Mouse (Mus musculus) hematopoietic stem cell, adult 5-6 weeks (primary cell): ENCODE data around the gene Tigd3. TPM values are rescaled to one million over a fixed set of nuclear protein-coding genes. Genes with fewer than 3 reads are reported as not detected.

Source experiments
- ATAC-seq, 2 experiments: fragments of 125-278 bp in 1 of 2; replicated peaks in 1 of 2; 2 replicates each; pipeline ENCODE4 v1.8.0; 2016 to 2017; ENCODE audit warnings: inconsistent platforms in 2 of 2, mild to moderate bottlenecking in 2 of 2, moderate number of reproducible peaks in 2 of 2, low read depth in 1 of 2, moderate TSS enrichment in 1 of 2; ENCODE audit not compliant: low FRiP score in 2 of 2, poor library complexity in 2 of 2, severe bottlenecking in 2 of 2, insufficient read depth in 1 of 2, low TSS enrichment in 1 of 2
- total RNA-seq: library from RNA; stranded (forward); fragments of 172-1452, 232-1000 nt; gene quantifications from 2 replicates; pipeline ENCODE4 v1.2.3, GENCODE M21; 2017

The Tigd3 gene
- total RNA-seq, 1 experiment from 2014 or later: 2.6 TPM

- ATAC-seq: no peak
Measured at GRCm38 (mm10) chr19:5843781-5844691, 49.9 kb downstream of the Tigd3 start.

- ATAC-seq: no peak
Measured at GRCm38 (mm10) chr19:5842785-5843730, 50.9 kb downstream of the Tigd3 start.

GRCm38 (mm10) chr19:5841999-5842784 lies 51.8 kb downstream of the Tigd3 start:
- no peak for ATAC-seq

- no peak for ATAC-seq
Measured at GRCm38 (mm10) chr19:5841389-5841946, 52.5 kb downstream of the Tigd3 start.

Other genes with a start within 250 kb of the Tigd3 start
- gene Sipa1, start 230.4 kb downstream of the Tigd3 start, total RNA-seq: 33.0 and 33.8 TPM in 2 replicates
- 23.9 and 34.3 TPM in 2 replicates for gene Map3k11, start 205.4 kb downstream of the Tigd3 start, total RNA-seq
- gene Pcnx3, start 205.2 kb downstream of the Tigd3 start, total RNA-seq: 21.0 and 21.2 TPM in 2 replicates
- 0.75 TPM in 1 of 2 replicates, not detected in the other for gene Kcnk7, start 189.8 kb downstream of the Tigd3 start, total RNA-seq
- gene Ehbp1l1, start 167.8 kb downstream of the Tigd3 start, total RNA-seq: 29.5 and 51.2 TPM in 2 replicates
- 22.8 and 27.0 TPM in 2 replicates for gene Fam89b, start 164.5 kb downstream of the Tigd3 start, total RNA-seq
- 23.5 and 46.0 TPM in 2 replicates for gene Ltbp3, start 153.2 kb downstream of the Tigd3 start, total RNA-seq
- 22.5 and 30.9 TPM in 2 replicates for gene Scyl1, start 122.7 kb downstream of the Tigd3 start, total RNA-seq
- gene Frmd8, start 18.9 kb downstream of the Tigd3 start, total RNA-seq: 26.4 and 31.8 TPM in 2 replicates
- gene Slc25a45, start 16.3 kb downstream of the Tigd3 start, total RNA-seq: 48.1 and 60.3 TPM in 2 replicates
- gene Dpf2, start 18.9 kb upstream of the Tigd3 start, total RNA-seq: 121 and 154 TPM in 2 replicates
- gene Cdc42ep2, start 30.7 kb upstream of the Tigd3 start, total RNA-seq: 0.25 TPM in 1 of 2 replicates, not detected in the other
- 39.6 and 68.5 TPM in 2 replicates for gene Pola2, start 70.1 kb upstream of the Tigd3 start, total RNA-seq
- gene Slc22a20, start 92.0 kb upstream of the Tigd3 start, total RNA-seq: not detected in 2 replicates
- gene Capn1, start 121.7 kb upstream of the Tigd3 start, total RNA-seq: 32.4 and 37.5 TPM in 2 replicates
- gene Syvn1, start 152.4 kb upstream of the Tigd3 start, total RNA-seq: 7.0 and 9.4 TPM in 2 replicates
- gene Mrpl49, start 163.6 kb upstream of the Tigd3 start, total RNA-seq: 37.0 and 38.9 TPM in 2 replicates
- 1,306 and 2,041 TPM in 2 replicates for gene Fau, start 163.7 kb upstream of the Tigd3 start, total RNA-seq
- 8.3 and 11.5 TPM in 2 replicates for gene Znhit2, start 167.0 kb upstream of the Tigd3 start, total RNA-seq
- gene Tm7sf2, start 174.2 kb upstream of the Tigd3 start, total RNA-seq: 1.3 and 3.0 TPM in 2 replicates
- gene Vps51, start 183.1 kb upstream of the Tigd3 start, total RNA-seq: 46.8 and 52.8 TPM in 2 replicates
- not detected in 2 replicates for gene Tmem262, start 185.9 kb upstream of the Tigd3 start, total RNA-seq
- not detected in 2 replicates for gene Gm28374, start 188.1 kb upstream of the Tigd3 start, total RNA-seq
- gene Zfpl1, start 190.8 kb upstream of the Tigd3 start, total RNA-seq: 23.5 and 68.8 TPM in 2 replicates
- 25.8 and 26.8 TPM in 2 replicates for gene Cdca5, start 190.8 kb upstream of the Tigd3 start, total RNA-seq
- 1.3 and 1.5 TPM in 2 replicates for gene AC131692.1, start 200.3 kb upstream of the Tigd3 start, total RNA-seq
- 0.13 TPM in 1 of 2 replicates, not detected in the other for gene Naaladl1, start 211.6 kb upstream of the Tigd3 start, total RNA-seq
- gene Sac3d1, start 224.5 kb upstream of the Tigd3 start, total RNA-seq: 5.0 and 6.8 TPM in 2 replicates
- 3.4 and 13.4 TPM in 2 replicates for gene Snx15, start 234.2 kb upstream of the Tigd3 start, total RNA-seq
- gene Batf2, start 246.8 kb upstream of the Tigd3 start, total RNA-seq: 3.3 and 5.6 TPM in 2 replicates
- gene Arl2, start 247.4 kb upstream of the Tigd3 start, total RNA-seq: 24.9 and 37.0 TPM in 2 replicates